Mouse (Mus musculus) layer of hippocampus, adult 6 months (tissue): ENCODE data around the gene Zfp433. TPM values are rescaled to one million over a fixed set of nuclear protein-coding genes. Genes with fewer than 3 reads are reported as not detected.

Experiments
- long read RNA-seq, 2 experiments: library from polyadenylated mRNA; unstranded; transcript quantifications; one replicate each; pipeline ENCODE4 v2.0.0; 2019 to 2020
- polyA plus RNA-seq: library from polyadenylated mRNA; unstranded; fragments of <200 nt; fragmentation: Nextera tagmentation; gene quantifications from 2 replicates; pipeline ENCODE4 v1.2.3, GENCODE M21; 2021

Gene Zfp433
- 4.8 and 7.5 TPM in 2 replicates for polyA plus RNA-seq
- long read RNA-seq, experiment 1, transcript Zfp433-202 (4 exons, 2,384 nt): major isoform, 5 of 8 reads
- long read RNA-seq, experiment 1, partial matches to known transcripts: 0 of 8 reads
- long read RNA-seq, experiment 1, other reads (novel, unspliced or antisense): 3 of 8 reads
- long read RNA-seq, experiment 2, transcript Zfp433-202 (4 exons, 2,384 nt): major isoform, 27 of 39 reads
- long read RNA-seq, experiment 2, partial matches to known transcripts: 0 of 39 reads
- long read RNA-seq, experiment 2, other reads (novel, unspliced or antisense): 11 of 39 reads

GRCm38 (mm10) chr10:81704531-81705301 lies at the start of gene Zfp433:
Zfp433 (plus strand) TSS chr10:81704825.

GRCm38 (mm10) chr10:81770506-81771403 lies 66.1 kb downstream of the Zfp433 start, which contains the start of gene Gm3055:
Gm3055 (minus strand) TSS chr10:81771161.

Other genes starting within 250 kb of the Zfp433 start
- gene Nfic, start 249.2 kb upstream of the Zfp433 start, polyA plus RNA-seq: 22.5 and 25.0 TPM in 2 replicates
- gene Celf5, start 222.1 kb upstream of the Zfp433 start, polyA plus RNA-seq: 60.5 and 83.1 TPM in 2 replicates
- gene Ncln, start 208.4 kb upstream of the Zfp433 start, polyA plus RNA-seq: 45.3 and 46.2 TPM in 2 replicates
- gene S1pr4, start 204.7 kb upstream of the Zfp433 start, polyA plus RNA-seq: 0.43 and 0.55 TPM in 2 replicates
- gene Gna15, start 180.6 kb upstream of the Zfp433 start, polyA plus RNA-seq: 2.6 and 3.5 TPM in 2 replicates
- gene Gna11, start 159.6 kb upstream of the Zfp433 start, polyA plus RNA-seq: 42.2 and 61.8 TPM in 2 replicates
- 230 and 286 TPM in 2 replicates for gene Aes, start 145.3 kb upstream of the Zfp433 start, polyA plus RNA-seq
- gene Tle2, start 130.3 kb upstream of the Zfp433 start, polyA plus RNA-seq: 3.0 and 3.9 TPM in 2 replicates
- gene Tle6, start 103.8 kb upstream of the Zfp433 start, polyA plus RNA-seq: 2.5 and 3.7 TPM in 2 replicates
- gene BC025920, start 98.6 kb upstream of the Zfp433 start, polyA plus RNA-seq: 0.24 and 0.54 TPM in 2 replicates
- 24.3 and 28.2 TPM in 2 replicates for gene Sirt6, start 77.0 kb upstream of the Zfp433 start, polyA plus RNA-seq
- gene Ankrd24, start 76.3 kb upstream of the Zfp433 start, polyA plus RNA-seq: 22.5 and 26.2 TPM in 2 replicates
- 1.5 and 1.7 TPM in 2 replicates for gene Gm10778, start 55.8 kb upstream of the Zfp433 start, polyA plus RNA-seq
- gene Gm3055, start 66.3 kb downstream of the Zfp433 start, polyA plus RNA-seq: 4.8 and 5.4 TPM in 2 replicates
- 0.65 and 0.90 TPM in 2 replicates for gene Gm4767, start 107.4 kb downstream of the Zfp433 start, polyA plus RNA-seq
- gene Gm32687, start 159.1 kb downstream of the Zfp433 start, polyA plus RNA-seq: 3.1 TPM in 2 replicates
- gene Zfp781, start 225.7 kb downstream of the Zfp433 start, polyA plus RNA-seq: 0.84 and 2.0 TPM in 2 replicates